Mouse (Mus musculus): ENCODE measurements around the gene Gm15107. TPM values are rescaled to one million over a fixed set of nuclear protein-coding genes. Genes with fewer than 3 reads are reported as not detected.
"Not testable (repeated sequence)": the region's sequence is repeated elsewhere in the genome, so short reads cannot be mapped to it uniquely, and the experiment has no call there.

The Gm15107 gene
- total RNA-seq (2021) = not detected

DNA sequence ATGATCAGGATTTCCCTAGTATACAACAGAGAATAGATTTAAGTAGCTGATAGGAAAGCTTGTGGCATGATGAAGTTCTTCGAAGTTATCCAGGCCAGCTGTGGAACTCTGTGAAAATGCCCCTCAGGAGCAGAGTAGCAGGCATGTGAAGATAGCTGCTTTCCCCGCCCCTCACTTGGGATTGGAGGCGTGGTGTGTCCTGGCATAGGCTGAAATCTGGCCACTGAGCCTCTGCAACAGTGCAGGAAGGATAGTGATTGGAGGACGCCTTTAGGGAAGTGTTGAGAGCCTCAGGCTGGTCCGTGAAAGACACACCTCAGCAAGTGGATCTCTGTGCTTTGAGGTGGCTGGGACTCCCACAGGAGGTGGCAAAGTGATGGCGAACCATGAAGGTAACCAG, at the start of gene Gm15107:
TSS of gene Gm15107 (plus strand) at position 301 of the 400 bp plus-strand sequence.
- intact Hi-C loops (cut with DNase I); DNase-seq: not testable (repeated sequence)

Other genes with a start within 250 kb of the Gm15107 start
- not detected for gene Gm15080, start 187.7 kb upstream of the Gm15107 start, total RNA-seq (2021)